Mouse (Mus musculus) hematopoietic stem cell, adult 5-6 weeks (primary cell): Measurements from ENCODE around the gene Prr7. TPM values are rescaled to one million over a fixed set of nuclear protein-coding genes. Genes with fewer than 3 reads are reported as not detected.

Experiments used
- ATAC-seq, 2 experiments: fragments of 125-278 bp in 1 of 2; replicated peaks in 1 of 2; 2 replicates each; pipeline ENCODE4 v1.8.0; 2016 to 2017; ENCODE audit warnings: inconsistent platforms in 2 of 2, mild to moderate bottlenecking in 2 of 2, moderate number of reproducible peaks in 2 of 2, low read depth in 1 of 2, moderate TSS enrichment in 1 of 2; ENCODE audit not compliant: low FRiP score in 2 of 2, poor library complexity in 2 of 2, severe bottlenecking in 2 of 2, insufficient read depth in 1 of 2, low TSS enrichment in 1 of 2
- total RNA-seq: library from RNA; stranded (forward); fragments of 172-1452, 232-1000 nt; gene quantifications from 2 replicates; pipeline ENCODE4 v1.2.3, GENCODE M21; 2017

The Prr7 gene
- total RNA-seq, 1 experiment from 2014 or later = 0.25 TPM

DNA sequence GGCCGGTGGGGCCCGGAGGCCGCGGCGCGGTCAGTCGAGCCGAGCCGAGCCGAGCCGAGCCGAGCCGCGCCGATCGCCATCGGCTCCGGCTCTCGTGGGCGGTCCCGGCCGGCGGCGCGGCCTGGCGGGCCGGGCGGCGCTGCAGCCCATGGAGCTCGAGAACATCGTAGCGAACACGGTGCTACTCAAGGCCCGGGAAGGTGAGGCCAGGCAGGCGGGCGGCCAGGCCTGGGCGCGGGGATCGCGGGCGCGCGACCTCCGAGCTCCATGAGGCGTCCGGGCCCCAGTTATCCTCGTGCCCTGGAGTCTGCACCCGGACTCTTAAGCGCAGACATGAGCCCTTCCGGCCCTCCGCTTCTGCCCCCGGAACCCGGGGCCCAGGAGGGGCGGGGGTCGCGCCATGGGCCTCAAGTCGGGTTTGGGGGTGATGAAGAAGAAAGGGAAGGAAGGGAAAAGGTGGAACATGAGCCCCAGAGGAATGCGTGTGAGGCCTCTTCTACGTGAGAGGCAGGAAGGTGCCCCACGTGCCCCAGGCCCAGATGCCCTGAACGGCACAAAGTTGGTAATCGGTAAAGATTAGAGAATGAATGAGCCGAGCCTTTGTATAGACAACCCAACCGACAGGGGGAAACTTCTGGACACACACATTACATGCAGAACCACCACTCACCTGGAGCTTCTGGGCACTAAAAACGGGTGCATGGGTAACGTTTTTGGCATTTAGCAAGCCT lies 18.5 kb upstream of the Prr7 start:
- ATAC-seq = no peak

DNA sequence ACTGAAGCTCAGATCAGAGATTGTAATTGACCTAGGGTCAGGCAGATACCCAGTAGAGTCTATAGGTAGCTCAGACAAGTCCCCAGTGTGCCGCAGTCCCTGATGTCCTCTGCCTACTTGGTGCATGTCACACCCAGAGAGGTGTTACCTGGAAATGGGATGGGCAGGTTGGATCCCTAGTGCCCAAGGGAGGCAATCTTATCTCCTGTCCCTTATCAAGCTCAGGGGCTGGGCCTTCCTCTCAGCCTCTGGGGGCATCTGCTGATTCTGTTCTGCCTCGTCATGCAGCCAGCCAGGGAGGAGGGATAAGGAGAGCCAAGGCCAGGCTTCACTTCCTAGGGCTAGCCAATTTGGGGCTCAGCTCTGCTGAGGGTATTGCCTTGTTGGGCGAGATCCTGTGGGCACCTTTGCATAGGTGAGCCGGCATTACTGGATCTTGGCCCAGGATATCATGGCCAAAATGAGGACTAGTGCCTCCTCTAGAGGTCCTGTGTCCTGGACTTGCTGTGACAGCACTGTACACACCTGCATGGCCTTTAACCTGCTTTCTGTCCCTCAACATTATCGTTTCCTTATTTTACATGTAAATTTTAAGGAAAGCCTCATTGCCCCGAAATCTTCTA lies 17.5 kb upstream of the Prr7 start:
- no peak for ATAC-seq

DNA sequence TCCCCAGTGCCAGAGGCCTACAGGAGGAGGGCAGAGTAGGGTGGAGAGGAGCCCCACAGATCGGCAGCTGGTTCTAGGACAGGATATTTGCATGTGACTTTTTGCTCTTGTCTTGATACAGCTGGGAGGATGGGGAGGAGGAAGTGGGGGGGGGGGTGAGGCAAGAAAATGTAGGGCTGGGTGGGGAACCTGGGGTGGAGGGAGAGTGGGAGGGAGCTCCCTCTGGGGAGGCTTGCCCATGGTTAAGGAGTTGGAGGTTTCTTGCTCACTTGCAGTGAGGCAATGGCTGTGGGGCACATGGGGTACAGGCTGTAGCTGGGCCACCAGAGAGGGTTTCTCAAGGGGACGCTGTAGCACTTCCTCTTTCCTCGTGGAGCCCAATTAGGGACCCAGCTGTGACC lies 16.5 kb upstream of the Prr7 start:
- peak; percentile 30 to 38; a peak in 3 of 4 replicates for ATAC-seq

DNA sequence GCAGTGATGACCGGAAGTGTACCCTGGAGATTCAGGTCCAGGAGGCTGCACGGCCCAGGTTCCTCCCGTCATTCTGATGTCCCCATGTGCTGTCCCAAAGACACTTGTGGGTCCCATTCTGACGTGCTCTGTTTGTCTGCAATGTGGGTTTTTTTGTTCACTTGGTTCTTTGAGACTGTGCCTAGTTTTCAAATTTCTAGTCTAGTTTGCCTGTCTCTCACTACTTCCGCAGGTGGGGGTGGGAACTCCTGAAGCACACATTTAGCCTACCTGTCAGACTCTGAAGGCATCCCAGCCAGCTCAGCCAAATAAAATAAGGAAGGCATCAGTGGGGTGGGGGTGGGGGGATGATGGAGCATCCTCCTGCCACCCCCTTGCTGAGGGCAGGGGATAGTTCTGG lies 15.9 kb upstream of the Prr7 start:
- no peak for ATAC-seq

DNA sequence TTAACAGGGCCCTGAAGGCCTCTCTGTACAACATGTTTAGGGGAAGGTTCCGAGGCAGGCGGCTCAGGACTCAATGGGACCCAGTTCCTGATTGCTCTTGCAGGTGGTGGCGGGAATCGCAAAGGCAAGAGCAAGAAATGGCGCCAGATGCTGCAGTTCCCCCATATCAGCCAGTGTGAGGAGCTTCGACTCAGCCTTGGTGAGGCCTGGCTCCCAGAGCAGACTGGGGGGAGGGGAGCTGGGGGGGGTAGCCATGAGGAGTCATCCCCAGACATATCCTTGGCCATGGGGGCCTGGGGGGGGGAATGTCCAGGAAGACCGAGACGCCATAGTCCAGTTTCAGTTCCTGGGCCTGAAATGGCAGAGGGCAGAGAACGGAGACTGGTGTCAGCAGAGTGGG lies 14.9 kb upstream of the Prr7 start:
- ATAC-seq = no peak

- peak; percentile 8 to 22; a peak in 2 of 4 replicates for ATAC-seq
These were observed 14.2 kb upstream of the Prr7 start for GRCm38 (mm10) chr13:55449679-55450441.

DNA sequence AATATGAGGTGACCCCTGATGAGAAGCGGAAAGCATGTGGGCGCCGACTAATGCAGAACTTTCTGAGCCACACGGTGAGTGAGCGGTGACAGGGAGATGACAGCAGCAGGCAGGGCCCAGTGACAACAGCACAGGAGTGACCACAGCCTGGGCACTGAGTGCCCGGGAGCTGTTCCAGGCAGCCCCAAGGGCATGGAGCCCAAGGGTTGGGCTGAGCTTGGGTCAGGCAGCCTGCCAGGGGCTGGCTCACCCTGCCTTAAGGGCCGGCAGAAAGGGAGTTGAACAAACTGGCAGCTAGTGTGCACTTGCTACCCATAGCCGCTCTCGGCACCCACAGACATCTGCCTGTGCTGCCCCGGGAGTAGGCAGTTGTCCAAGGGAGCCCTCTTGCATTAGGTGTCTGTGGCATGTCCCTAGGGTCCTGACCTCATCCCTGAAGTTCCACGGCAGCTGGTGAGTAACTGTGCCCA lies 13.5 kb upstream of the Prr7 start:
- no peak for ATAC-seq

DNA sequence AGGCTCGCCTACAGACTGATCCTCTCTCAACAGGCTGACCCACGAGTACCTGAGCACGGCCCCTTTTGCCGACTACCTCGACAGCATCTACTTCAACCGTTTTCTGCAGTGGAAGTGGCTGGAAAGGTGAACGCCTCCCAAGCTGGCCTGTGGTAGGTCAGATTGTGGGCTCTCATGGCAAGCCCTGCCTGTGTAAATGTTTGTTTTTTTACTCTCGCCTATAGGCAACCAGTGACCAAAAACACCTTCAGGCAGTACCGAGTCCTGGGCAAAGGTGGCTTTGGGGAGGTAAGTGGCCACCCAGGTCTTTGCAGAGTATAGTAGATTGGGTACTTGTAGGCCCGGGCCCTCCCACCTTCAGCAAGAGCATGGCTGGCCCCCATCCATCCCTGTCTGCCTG lies 12.8 kb upstream of the Prr7 start:
- no peak for ATAC-seq

- no peak for ATAC-seq
These were observed 12.1 kb upstream of the Prr7 start for GRCm38 (mm10) chr13:55451785-55452549.

- ATAC-seq = no peak
These were observed 1.1 kb upstream of the Prr7 start for GRCm38 (mm10) chr13:55462965-55463364.

DNA sequence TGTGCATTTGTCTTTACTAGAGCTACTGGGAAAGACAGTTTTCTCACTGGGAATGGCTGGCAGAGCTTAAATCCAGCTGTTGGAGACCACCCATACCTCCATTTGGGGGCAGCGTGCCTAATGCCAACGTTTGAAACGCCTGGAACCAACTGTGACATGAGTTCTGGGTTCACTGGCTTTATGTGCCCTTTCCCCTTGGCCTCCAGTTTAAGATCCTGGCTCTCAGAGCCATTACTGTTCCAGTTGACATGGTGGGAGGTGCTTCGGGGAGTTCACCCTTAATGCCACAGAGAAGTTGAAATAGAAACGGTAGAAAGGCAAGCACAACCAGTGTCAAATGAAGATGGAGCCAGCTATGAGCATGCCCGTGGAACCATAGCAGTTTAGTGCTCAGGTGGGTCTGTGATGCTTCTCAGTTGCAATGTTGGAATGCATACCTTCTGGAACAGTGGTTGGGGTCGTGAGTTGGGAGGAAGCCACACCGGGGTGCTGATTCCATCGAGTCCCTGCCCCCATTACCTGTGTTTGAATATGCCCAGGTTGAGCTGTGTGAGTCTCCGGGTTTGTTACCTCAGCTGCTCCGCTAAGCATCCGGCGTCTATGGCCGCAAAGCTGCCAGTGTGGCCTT lies 554 bp upstream of the Prr7 start:
- no peak for ATAC-seq

DNA sequence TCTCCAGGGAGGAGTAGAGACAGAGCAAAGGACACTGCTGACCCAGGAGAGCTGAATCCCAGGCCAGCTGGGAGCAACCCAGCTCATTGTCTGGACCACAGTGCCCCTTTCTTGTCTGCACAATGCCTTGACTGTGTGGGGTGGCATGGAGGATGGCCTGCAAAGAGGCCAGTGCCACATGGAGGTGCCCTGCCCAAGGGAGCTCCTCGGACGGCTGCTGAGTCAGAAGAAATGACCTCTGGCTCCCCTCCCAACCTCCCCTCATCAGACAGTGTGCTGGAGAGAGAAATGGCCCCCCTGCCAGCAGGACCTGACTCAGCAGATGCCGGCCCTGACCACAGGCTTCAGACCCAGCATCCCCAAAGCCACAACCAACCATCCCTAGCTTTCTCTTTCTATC lies 1.1 kb downstream of the Prr7 start:
- peak; percentile 17 to 18; a peak in 1 of 4 replicates for ATAC-seq

- peak; percentile 24 to 48; a peak in 2 of 4 replicates for ATAC-seq
These were observed 1.9 kb downstream of the Prr7 start for GRCm38 (mm10) chr13:55465830-55466440.

GRCm38 (mm10) chr13:55468851-55469560 lies 4.9 kb downstream of the Prr7 start:
- no peak for ATAC-seq

GRCm38 (mm10) chr13:55470372-55470771 lies 6.3 kb downstream of the Prr7 start:
- no peak for ATAC-seq

GRCm38 (mm10) chr13:55471156-55471818 lies 7.2 kb downstream of the Prr7 start:
- ATAC-seq = peak; percentile 43 to 65
